Mouse (Mus musculus) heart, embryonic 12.5 days (tissue): ENCODE measurements around the gene Higd1c. TPM values are rescaled to one million over a fixed set of nuclear protein-coding genes. Genes with fewer than 3 reads are reported as not detected.
"Not testable (repeated sequence)": the region's sequence is repeated elsewhere in the genome, so short reads cannot be mapped to it uniquely, and the experiment has no call there.

Experiments used
- ATAC-seq: fragments of 200-750 bp; cut with Nextera tagmentation; 2 replicates; pipeline ENCODE4 v1.8.0; 2017; ENCODE audit warnings: moderate TSS enrichment, moderate library complexity; ENCODE audit not compliant: insufficient number of reproducible peaks, low FRiP score
- H3K27ac ChIP-seq: fragments of 300-500 bp; sonication (generic); 2 replicates; pipeline ENCODE4 v1.5.1; 2016; ENCODE audit warnings: mild to moderate bottlenecking, moderate library complexity; ENCODE audit not compliant: poor library complexity, severe bottlenecking
- H3K27me3 ChIP-seq: fragments of 300-500 bp; sonication (generic); replicated peaks from 2 replicates; pipeline ENCODE4 v1.6.1; 2016; ENCODE audit warnings: mild to moderate bottlenecking, moderate library complexity
- H3K36me3 ChIP-seq: fragments of 300-500 bp; sonication (generic); 2 replicates; pipeline ENCODE4 v1.6.1; 2016; ENCODE audit warnings: mild to moderate bottlenecking, moderate library complexity
- H3K4me1 ChIP-seq: fragments of 300-500 bp; sonication (generic); replicated peaks from 2 replicates; pipeline ENCODE4 v1.6.1; 2016; ENCODE audit warnings: mild to moderate bottlenecking
- H3K4me2 ChIP-seq: fragments of 300-500 bp; sonication (generic); 2 replicates; pipeline ENCODE4 v1.6.1; 2016; ENCODE audit warnings: mild to moderate bottlenecking, moderate library complexity
- H3K4me3 ChIP-seq: fragments of 300-500 bp; sonication (generic); 2 replicates; pipeline ENCODE4 v1.5.1; 2016; ENCODE audit warnings: mild to moderate bottlenecking
- H3K9ac ChIP-seq: fragments of 300-500 bp; sonication (generic); 2 replicates; pipeline ENCODE4 v1.6.1; 2016; ENCODE audit warnings: mild to moderate bottlenecking, moderate library complexity
- H3K9me3 ChIP-seq: fragments of 300-500 bp; sonication (generic); replicated peaks from 2 replicates; pipeline ENCODE4 v1.6.1; 2016; ENCODE audit warnings: mild to moderate bottlenecking, moderate library complexity
- WGBS: fragments of 180-500 bp; shearing (Covaris S2); methylation state at CpG from one replicate; pipeline ENCODE4 v1.1.7; 2016; 5-methylcytosine and 5-hydroxymethylcytosine counted together
- polyA plus RNA-seq: library from polyadenylated mRNA; unstranded; fragments of >200 nt; fragmentation: Nextera tagmentation; extraction: Ambion mirVana; gene quantifications from 2 replicates; pipeline ENCODE4 v1.2.1, GENCODE M21; 2016

Higd1c gene
- polyA plus RNA-seq, result not detected in 2 replicates

GRCm38 (mm10) chr15:100364242-100364641 is at the start of gene Higd1c:
Gene Higd1c (plus strand): TSS chr15:100364542.
- no peak within 1 kb of the TSS for H3K4me3 ChIP-seq
- H3K4me2 ChIP-seq, result no peak within 1 kb of the TSS
- WGBS, result 65% methylated on average over 7 of the region's 7 CpGs
- no peak within 1 kb of the TSS for H3K9ac ChIP-seq
- ATAC-seq, result no peak
- no peaks in the 10 kb centered on the region for H3K4me1 ChIP-seq
- no peak within 1 kb of the TSS for H3K27ac ChIP-seq
- H3K27me3 ChIP-seq, result no peaks in the 10 kb centered on the region
- H3K9me3 ChIP-seq, result peaks cover 9% of the 10 kb centered on the region
- H3K36me3 ChIP-seq, result no peaks in the 10 kb centered on the region

- not testable (repeated sequence) for H3K36me3 ChIP-seq, H3K4me1 ChIP-seq, ATAC-seq, H3K4me2 ChIP-seq, H3K27me3 ChIP-seq, H3K27ac ChIP-seq, H3K9me3 ChIP-seq, H3K4me3 ChIP-seq, H3K9ac ChIP-seq
- WGBS, result 76% methylated on average over 4 of the region's 4 CpGs
Measured at GRCm38 (mm10) chr15:100318014-100318671, 46.2 kb upstream of the Higd1c start.

- Histone ChIP-seq H3K9me3 (no peaks in the 10 kb centered on the region), H3K4me1 (no peaks in the 10 kb centered on the region), H3K4me3 (no peak overlapping the region), H3K36me3 (peaks cover under 1% of the 10 kb centered on the region; the same call in 1 of the 2 replicates), H3K27ac (no peak overlapping the region), H3K4me2 (no peak overlapping the region), H3K9ac (no peak overlapping the region), H3K27me3 (no peaks in the 10 kb centered on the region)
- 79% methylated on average over 1 of the region's 1 CpGs for WGBS
- no peak for ATAC-seq
Measured at GRCm38 (mm10) chr15:100319884-100320283, 44.5 kb upstream of the Higd1c start.

DNA sequence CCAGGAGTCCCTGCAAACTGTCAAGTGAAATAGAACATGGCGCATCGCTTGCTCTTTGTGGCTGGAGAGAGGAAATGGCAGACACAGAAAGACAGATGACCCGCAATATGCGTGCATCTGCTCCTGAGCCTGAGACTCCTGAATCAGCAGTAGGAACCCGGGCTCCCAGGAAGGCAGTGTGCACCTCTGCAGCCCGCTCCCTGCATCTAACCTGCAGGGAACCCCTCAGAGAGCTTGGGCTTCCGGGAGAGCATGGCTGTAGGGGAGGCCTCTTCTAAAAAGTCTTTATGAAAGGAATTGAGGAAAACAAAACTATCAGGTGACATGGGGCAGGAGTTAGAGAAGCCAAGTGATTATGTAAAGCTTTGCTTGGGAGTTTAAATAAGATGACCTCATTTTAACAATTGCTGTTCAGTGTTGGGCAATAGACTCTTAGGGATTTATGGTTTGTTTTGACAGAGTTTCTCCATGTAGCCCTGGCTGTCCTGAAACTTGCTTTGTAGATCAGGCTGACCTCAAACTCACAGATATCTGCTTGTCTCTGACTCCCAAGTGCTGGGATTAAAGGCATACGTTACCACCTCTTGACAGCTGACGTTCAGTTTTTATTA is 43.9 kb upstream of the Higd1c start:
- Histone ChIP-seq H3K4me3 (no peak overlapping the region), H3K27ac (no peak overlapping the region), H3K27me3 (no peaks in the 10 kb centered on the region), H3K36me3 (no peaks in the 10 kb centered on the region), H3K4me1 (no peaks in the 10 kb centered on the region), H3K4me2 (no peak overlapping the region), H3K9me3 (no peaks in the 10 kb centered on the region), H3K9ac (no peak overlapping the region)
- 65% methylated on average over 9 of the region's 9 CpGs for WGBS
- no peak for ATAC-seq

DNA sequence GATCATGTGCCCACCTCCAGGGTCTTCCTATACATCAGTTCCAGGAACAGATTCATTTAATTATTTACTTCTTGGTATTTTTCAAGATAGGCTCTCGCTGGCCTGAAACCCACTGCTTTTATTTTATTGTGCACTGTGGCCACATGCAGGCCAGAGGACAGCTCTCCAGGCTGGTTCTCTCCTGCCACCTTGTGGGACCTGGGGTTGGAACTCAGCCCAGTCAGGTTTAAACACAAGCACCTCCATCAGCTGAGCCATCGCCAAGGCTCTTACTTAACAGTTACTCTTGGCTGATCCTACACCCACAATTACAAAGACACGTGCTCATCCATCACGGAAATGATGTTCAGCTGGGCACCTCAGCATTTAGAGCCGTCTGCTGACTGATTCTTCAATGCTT is 43.2 kb upstream of the Higd1c start:
- no peaks in the 10 kb centered on the region for H3K9me3 ChIP-seq
- ATAC-seq, result no peak
- WGBS, result 48% methylated on average over 5 of the region's 5 CpGs
- H3K4me1 ChIP-seq, result no peaks in the 10 kb centered on the region
- H3K27me3 ChIP-seq, result no peaks in the 10 kb centered on the region
- no peak overlapping the region for H3K4me3 ChIP-seq
- H3K27ac ChIP-seq, result no peak overlapping the region
- H3K4me2 ChIP-seq, result no peak overlapping the region
- no peak overlapping the region for H3K9ac ChIP-seq
- no peaks in the 10 kb centered on the region for H3K36me3 ChIP-seq

- H3K4me1 ChIP-seq, result no peaks in the 10 kb centered on the region
- H3K27ac ChIP-seq, result no peak overlapping the region
- H3K9me3 ChIP-seq, result no peaks in the 10 kb centered on the region
- H3K27me3 ChIP-seq, result no peaks in the 10 kb centered on the region
- H3K9ac ChIP-seq, result no peak overlapping the region
- no peaks in the 10 kb centered on the region for H3K36me3 ChIP-seq
- ATAC-seq, result no peak
- H3K4me3 ChIP-seq, result no peak overlapping the region
- 60% methylated on average over 12 of the region's 12 CpGs for WGBS
- no peak overlapping the region for H3K4me2 ChIP-seq
Measured at GRCm38 (mm10) chr15:100324021-100324591, 40.2 kb upstream of the Higd1c start.

DNA sequence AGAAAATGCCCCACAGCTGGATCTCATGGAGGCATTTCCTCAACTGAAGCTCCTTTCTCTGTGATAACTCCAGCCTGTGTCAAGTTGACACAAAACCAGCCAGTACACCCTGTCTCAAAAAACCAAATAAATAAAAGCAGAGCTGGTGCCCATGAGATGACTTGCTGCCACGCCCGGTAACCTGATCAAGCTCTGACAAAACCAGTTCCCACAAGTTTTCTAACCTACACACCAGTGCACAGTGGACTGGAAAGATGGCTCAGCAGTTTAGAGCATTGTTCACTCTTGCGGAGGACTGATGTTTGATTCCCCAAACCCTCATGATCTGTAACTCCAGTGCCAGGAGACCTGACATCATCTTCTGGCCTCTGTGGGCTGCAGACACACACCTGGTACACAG is 39.1 kb upstream of the Higd1c start:
- Histone ChIP-seq H3K36me3 (no peaks in the 10 kb centered on the region), H3K4me1 (no peaks in the 10 kb centered on the region), H3K27me3 (no peaks in the 10 kb centered on the region), H3K27ac (no peak overlapping the region), H3K4me2 (no peak overlapping the region), H3K9ac (no peak overlapping the region), H3K9me3 (no peaks in the 10 kb centered on the region), H3K4me3 (no peak overlapping the region)
- ATAC-seq, result no peak
- WGBS, result 90% methylated on average over 3 of the region's 3 CpGs

DNA sequence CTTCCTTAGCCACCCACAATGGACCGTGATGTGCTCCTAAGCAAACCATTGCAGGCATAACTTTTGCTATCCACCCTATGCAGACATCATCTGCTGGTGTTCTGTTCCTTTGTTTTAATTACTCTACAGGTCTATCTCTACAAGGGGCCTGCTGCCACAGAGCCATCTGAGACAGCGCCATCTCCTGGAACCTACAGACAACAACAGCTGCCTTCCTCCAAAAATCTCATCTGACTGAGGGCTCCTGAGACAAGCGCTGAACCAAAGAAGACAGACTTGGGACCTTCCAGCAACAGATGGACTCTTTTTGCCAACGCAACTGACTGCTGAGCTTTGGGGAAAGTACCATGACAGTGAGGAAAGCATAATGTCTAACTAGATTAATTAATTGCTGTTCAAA is 36.3 kb upstream of the Higd1c start:
- not testable (repeated sequence) for H3K9me3 ChIP-seq, H3K9ac ChIP-seq, H3K36me3 ChIP-seq, H3K27me3 ChIP-seq, H3K4me3 ChIP-seq, H3K27ac ChIP-seq, ATAC-seq, H3K4me1 ChIP-seq, H3K4me2 ChIP-seq
- WGBS, result 64% methylated on average over 4 of the region's 4 CpGs

DNA sequence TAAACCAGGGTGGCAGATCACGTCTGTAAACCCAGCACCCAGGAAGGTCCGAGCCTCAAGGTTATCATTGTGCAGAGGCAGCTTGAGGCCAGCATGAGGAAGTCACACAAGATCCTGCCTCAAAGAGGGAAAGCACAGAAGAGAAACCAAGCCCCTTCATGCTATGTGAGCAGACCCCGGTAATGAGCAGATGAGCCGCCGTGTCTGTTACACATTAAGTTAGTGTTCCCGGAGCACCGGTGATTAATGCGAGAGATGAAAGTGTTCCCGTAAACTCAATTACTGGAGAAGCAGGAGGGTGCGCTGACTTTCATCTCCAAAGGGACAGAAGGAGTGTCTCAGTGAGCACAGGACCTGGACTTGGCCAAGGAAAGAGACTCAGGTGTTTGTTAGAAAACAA is 35.0 kb upstream of the Higd1c start:
- not testable (repeated sequence) for H3K4me3 ChIP-seq, ATAC-seq
- WGBS, result 86% methylated on average over 10 of the region's 10 CpGs

DNA sequence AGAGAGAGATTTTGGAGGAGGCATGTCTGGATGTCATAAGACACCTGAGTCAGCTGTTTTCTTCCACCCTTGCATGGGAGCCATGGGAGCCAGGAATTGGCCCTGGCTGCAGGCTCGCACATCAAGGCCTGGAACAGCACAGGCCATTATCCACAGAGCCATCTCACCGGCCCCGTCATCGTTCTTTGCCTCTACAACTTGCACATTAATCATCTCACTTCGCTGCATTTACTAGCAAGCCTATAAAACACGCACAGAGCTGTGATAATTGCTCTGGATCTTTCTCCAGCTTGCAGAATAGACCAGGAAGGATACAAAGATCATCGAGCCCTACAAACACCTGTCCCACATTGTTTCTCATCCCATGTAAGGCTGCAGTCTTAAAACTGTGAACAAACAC is 33.6 kb upstream of the Higd1c start:
- no peak overlapping the region for H3K4me3 ChIP-seq
- no peak for ATAC-seq
- H3K36me3 ChIP-seq, result no peaks in the 10 kb centered on the region
- H3K27me3 ChIP-seq, result no peaks in the 10 kb centered on the region
- H3K9me3 ChIP-seq, result no peaks in the 10 kb centered on the region
- H3K9ac ChIP-seq, result no peak overlapping the region
- H3K4me2 ChIP-seq, result no peak overlapping the region
- 86% methylated on average over 7 of the region's 7 CpGs for WGBS
- H3K4me1 ChIP-seq, result no peaks in the 10 kb centered on the region
- no peak overlapping the region for H3K27ac ChIP-seq

More for the DNA sequence above, 35.0 kb upstream of the Higd1c start:
- H3K27ac ChIP-seq, H3K9ac ChIP-seq, H3K27me3 ChIP-seq, H3K4me1 ChIP-seq, H3K9me3 ChIP-seq, H3K4me2 ChIP-seq, H3K36me3 ChIP-seq: not testable (repeated sequence)

GRCm38 (mm10) chr15:100332077-100332961 is 32.0 kb upstream of the Higd1c start:
- ATAC-seq, result not testable (repeated sequence)

More at GRCm38 (mm10) chr15:100332077-100332961, 32.0 kb upstream of the Higd1c start:
- not testable (repeated sequence) for H3K4me3 ChIP-seq, H3K36me3 ChIP-seq, H3K27ac ChIP-seq, H3K4me1 ChIP-seq, H3K9ac ChIP-seq, H3K27me3 ChIP-seq, H3K9me3 ChIP-seq, H3K4me2 ChIP-seq
- WGBS, result 47% methylated on average over 3 of the region's 10 CpGs
